Mouse (Mus musculus) heart, embryonic 16.5 days (tissue): ENCODE data around the gene Agbl3. TPM values are rescaled to one million over a fixed set of nuclear protein-coding genes. Genes with fewer than 3 reads are reported as not detected.

Source experiments
- ATAC-seq: fragments of 200-750 bp; cut with Nextera tagmentation; replicated peaks from 2 replicates; pipeline ENCODE4 v1.8.0; 2017; ENCODE audit warnings: moderate number of reproducible peaks; ENCODE audit not compliant: insufficient read depth, low FRiP score; ENCODE audit errors: extremely low read depth
- H3K27ac ChIP-seq: fragments of 300-500 bp; sonication (generic); 2 replicates; pipeline ENCODE4 v1.5.1; 2014; ENCODE audit warnings: mild to moderate bottlenecking, low read length, control low read depth, moderate library complexity
- H3K27me3 ChIP-seq: fragments of 300-500 bp; sonication (generic); 2 replicates; pipeline ENCODE4 v1.6.1; 2014; ENCODE audit warnings: low read length, mixed read lengths; ENCODE audit not compliant: control insufficient read depth, insufficient read depth
- H3K36me3 ChIP-seq: fragments of 300-500 bp; sonication (generic); 2 replicates; pipeline ENCODE4 v1.6.1; 2014; ENCODE audit not compliant: control insufficient read depth, insufficient read depth
- H3K4me1 ChIP-seq: fragments of 300-500 bp; sonication (generic); 2 replicates; pipeline ENCODE4 v1.6.1; 2014; ENCODE audit warnings: low read length, mixed read lengths; ENCODE audit not compliant: control insufficient read depth, insufficient read depth
- H3K4me2 ChIP-seq: fragments of 300-500 bp; sonication (generic); 2 replicates; pipeline ENCODE4 v1.6.1; 2014; ENCODE audit warnings: low read depth, mild to moderate bottlenecking, control low read depth, low read length
- H3K4me3 ChIP-seq: fragments of 300-500 bp; sonication (generic); 2 replicates; pipeline ENCODE4 v1.5.1; 2014; ENCODE audit warnings: mild to moderate bottlenecking, control low read depth, low read length
- H3K9ac ChIP-seq: fragments of 300-500 bp; sonication (generic); 2 replicates; pipeline ENCODE4 v1.6.1; 2014; ENCODE audit warnings: low read length, control low read depth
- H3K9me3 ChIP-seq: fragments of 300-500 bp; sonication (generic); replicated peaks from 2 replicates; pipeline ENCODE4 v1.6.1; 2016; ENCODE audit warnings: low read length; ENCODE audit not compliant: control insufficient read depth
- WGBS: fragments of 180-500 bp; shearing (Covaris S2); extraction: QIAGEN DNeasy Blood & Tissue Kit; methylation state at CpG from one replicate; pipeline ENCODE4 v1.1.7; 2014; 5-methylcytosine and 5-hydroxymethylcytosine counted together
- polyA plus RNA-seq: library from polyadenylated mRNA; unstranded; fragments of >200 nt; fragmentation: Nextera tagmentation; extraction: Ambion mirVana; gene quantifications from 2 replicates; pipeline ENCODE4 v1.2.1, GENCODE M21; 2015

The Agbl3 gene
- polyA plus RNA-seq, 1 experiment from 2014 or later, result 7.9 TPM

DNA sequence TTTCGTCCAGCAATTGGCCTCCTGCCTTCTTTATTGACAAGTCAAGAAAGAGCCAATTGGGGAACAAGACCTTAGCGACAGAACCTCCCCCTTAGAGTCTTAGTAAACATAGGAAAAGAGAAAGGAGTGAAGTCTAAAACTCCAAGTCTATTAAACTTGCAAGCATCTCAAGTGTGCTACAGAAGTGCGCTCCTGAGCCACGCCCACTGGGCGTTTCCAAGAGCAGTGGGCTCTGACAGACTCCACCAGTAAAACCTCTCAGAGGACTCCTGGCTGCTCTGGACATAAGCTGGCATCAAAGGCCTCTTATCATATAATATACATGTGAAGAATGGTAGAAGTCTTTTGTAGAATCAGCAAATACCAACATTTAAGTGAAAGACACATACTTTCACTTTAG is 123.2 kb downstream of the Agbl3 start:
- Histone ChIP-seq H3K4me3 (no peak overlapping the region), H3K9ac (no peak overlapping the region), H3K27ac (peak overlapping the region; percentile 58), H3K9me3 (no peaks in the 10 kb centered on the region), H3K4me1 (peaks cover 45% of the 10 kb centered on the region), H3K36me3 (peaks cover 39% of the 10 kb centered on the region), H3K27me3 (no peaks in the 10 kb centered on the region), H3K4me2 (peak overlapping the region; percentile 50)
- 53% methylated on average over 5 of the region's 5 CpGs for WGBS
- no peak for ATAC-seq

DNA sequence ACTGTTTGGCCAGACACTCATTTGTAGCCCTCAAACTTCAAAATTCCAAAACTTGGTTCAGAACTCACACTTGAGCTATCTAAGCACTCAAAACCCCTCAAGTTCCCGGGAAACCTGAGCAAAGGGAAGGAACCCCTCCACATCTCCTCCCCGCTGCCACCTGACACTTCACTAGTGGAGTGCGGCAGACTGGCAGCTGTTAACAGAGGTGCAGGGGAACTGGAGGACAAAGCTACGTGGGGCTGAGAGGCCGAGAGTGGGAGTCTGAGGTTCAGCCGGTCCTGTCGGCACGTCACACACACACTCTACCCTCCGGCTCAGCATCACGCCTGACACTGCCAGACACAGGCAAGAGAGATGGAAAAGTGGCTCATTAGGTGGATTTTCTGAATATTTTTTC is 123.6 kb downstream of the Agbl3 start:
- Histone ChIP-seq H3K27me3 (no peaks in the 10 kb centered on the region), H3K4me3 (peak overlapping the region; percentile 23; the same call in 1 of the 2 replicates), H3K9ac (no peak overlapping the region), H3K4me2 (peak overlapping the region; percentile 50), H3K36me3 (peaks cover 38% of the 10 kb centered on the region), H3K9me3 (no peaks in the 10 kb centered on the region), H3K4me1 (peaks cover 45% of the 10 kb centered on the region), H3K27ac (peak overlapping the region; percentile 58)
- 23% methylated on average over 10 of the region's 10 CpGs for WGBS
- ATAC-seq, result no peak

DNA sequence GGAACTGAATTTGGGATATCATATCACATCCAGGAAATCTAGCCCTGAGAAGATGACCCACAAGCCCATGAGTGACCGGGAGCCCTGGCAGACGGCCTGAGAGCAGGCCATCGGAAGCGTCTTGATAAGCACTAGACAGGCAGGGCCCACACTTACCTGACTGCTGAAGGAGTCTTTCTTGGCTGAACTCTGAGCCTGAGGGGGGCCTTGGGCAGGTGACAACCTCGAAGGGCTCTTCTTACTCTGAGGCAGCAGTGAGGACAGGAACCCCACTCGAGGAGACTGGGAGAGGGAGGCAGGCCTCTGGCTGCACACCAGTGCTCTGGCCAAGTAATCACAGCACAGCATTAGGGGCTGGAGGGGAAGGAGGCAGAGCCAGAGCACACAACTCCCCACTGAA is 124.1 kb downstream of the Agbl3 start:
- Histone ChIP-seq H3K27ac (no peak overlapping the region; the same call in 1 of the 2 replicates), H3K4me2 (no peak overlapping the region), H3K4me1 (peaks cover 44% of the 10 kb centered on the region), H3K9ac (no peak overlapping the region), H3K9me3 (no peaks in the 10 kb centered on the region), H3K4me3 (no peak overlapping the region), H3K27me3 (no peaks in the 10 kb centered on the region), H3K36me3 (peaks cover 36% of the 10 kb centered on the region)
- 22% methylated on average over 6 of the region's 6 CpGs for WGBS
- no peak for ATAC-seq

DNA sequence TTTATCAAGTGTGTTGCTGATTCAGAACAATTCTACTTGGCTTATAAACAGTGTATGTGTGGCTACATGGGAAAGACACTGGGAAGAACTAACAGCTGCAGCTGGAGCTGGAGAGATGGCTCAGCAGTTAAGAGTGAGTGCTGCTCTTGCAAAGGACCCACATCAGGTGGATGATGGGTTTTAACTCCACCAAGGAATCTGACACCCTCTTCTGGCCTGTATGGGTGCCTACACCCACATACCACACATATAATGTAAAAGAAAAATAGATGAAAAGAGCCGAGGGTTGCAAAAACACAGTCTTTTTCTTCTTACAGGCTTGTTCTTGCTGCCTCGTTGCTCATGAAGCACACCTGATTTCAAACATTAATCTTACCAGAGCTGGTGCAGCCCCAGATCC is 125.9 kb downstream of the Agbl3 start:
- H3K4me1 ChIP-seq, result peaks cover 41% of the 10 kb centered on the region

DNA sequence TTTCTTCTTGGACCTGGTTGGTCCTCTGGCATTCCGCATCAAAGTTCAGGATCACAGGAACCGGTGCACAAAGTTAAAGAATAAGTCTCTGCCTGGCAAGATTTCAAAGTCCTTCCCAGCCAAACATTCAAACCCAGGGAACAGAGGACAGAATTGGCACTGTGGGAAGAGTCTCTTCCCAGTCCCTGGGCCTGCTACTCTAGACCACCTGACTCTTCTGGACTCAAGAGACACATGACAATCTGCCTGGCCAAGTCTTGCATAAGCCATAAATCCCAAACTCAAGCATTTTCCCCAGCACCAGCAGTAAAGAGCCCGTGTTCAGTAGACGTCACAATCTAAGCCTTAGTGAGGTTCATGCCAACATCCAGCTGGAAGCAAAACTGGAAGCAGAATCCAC is 126.4 kb downstream of the Agbl3 start:
- Histone ChIP-seq H3K36me3 (peaks cover 23% of the 10 kb centered on the region), H3K4me1 (peaks cover 40% of the 10 kb centered on the region), H3K9ac (no peak overlapping the region), H3K27me3 (no peaks in the 10 kb centered on the region), H3K4me3 (no peak overlapping the region), H3K4me2 (no peak overlapping the region), H3K9me3 (no peaks in the 10 kb centered on the region), H3K27ac (no peak overlapping the region)
- ATAC-seq, result no peak
- 89% methylated on average over 4 of the region's 4 CpGs for WGBS

More for the DNA sequence above, 125.9 kb downstream of the Agbl3 start:
- Histone ChIP-seq H3K4me2 (no peak overlapping the region), H3K36me3 (peaks cover 26% of the 10 kb centered on the region), H3K4me3 (no peak overlapping the region), H3K27me3 (no peaks in the 10 kb centered on the region), H3K9me3 (no peaks in the 10 kb centered on the region), H3K27ac (no peak overlapping the region), H3K9ac (no peak overlapping the region)
- no peak for ATAC-seq
- WGBS, result 74% methylated on average over 2 of the region's 2 CpGs

DNA sequence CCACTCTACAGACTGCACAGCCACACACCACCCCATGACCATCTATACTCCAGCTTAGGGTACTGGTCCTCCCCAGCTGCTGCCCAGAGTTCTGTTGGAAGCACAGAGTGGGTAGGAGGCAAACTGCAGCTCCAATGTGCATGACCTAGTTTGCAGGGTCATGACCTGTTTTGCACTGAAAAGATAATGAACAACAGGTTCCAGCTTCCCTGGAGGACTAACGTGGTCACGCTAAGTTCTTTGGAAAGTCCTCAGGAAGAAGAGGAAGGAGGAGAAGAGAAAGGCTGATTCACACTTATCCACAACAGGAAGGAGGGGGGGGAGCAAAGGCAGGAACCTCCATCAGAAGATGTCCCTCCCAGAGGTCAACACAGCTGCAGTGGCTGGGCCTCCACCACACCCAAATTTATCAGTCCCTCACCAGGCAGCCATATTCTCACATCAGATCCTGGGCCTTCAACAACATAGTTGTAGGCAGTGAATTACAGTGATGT is 126.9 kb downstream of the Agbl3 start:
- no peak for ATAC-seq
- no peak overlapping the region for H3K4me3 ChIP-seq
- H3K9ac ChIP-seq, result no peak overlapping the region
- WGBS, result 69% methylated on average over 2 of the region's 2 CpGs
- no peaks in the 10 kb centered on the region for H3K27me3 ChIP-seq
- H3K36me3 ChIP-seq, result peaks cover 23% of the 10 kb centered on the region
- H3K9me3 ChIP-seq, result no peaks in the 10 kb centered on the region
- peaks cover 35% of the 10 kb centered on the region for H3K4me1 ChIP-seq
- H3K27ac ChIP-seq, result no peak overlapping the region
- no peak overlapping the region for H3K4me2 ChIP-seq

DNA sequence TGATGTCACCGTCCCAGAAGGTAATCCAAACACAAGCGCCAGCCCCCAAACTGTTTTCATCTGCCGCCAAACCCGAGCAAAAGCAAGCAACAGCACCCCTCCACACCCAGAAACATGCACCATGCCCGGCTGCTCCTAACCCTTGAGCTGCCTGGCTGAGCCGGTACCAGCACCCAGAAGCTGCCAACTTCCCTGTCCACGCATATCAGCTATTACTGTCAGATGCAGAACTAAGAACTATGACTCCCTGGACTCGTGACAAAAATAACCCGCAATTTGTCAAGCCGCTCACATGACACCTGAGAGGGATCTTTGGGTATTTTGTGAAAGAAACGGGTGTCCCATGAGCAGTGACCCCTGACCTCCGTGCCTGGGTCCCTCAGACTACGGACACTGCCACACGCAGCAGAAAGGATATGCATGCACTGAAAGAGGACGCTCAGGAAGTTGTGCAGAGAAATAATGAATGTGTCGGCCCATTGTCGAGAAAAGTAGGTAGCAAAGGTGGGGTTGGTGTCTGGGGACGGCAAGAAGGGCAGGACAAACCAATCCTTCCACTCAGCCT is 127.5 kb downstream of the Agbl3 start:
- no peaks in the 10 kb centered on the region for H3K27me3 ChIP-seq
- no peak for ATAC-seq
- H3K4me2 ChIP-seq, result no peak overlapping the region
- WGBS, result 77% methylated on average over 18 of the region's 18 CpGs
- no peak overlapping the region; the same call in 1 of the 2 replicates for H3K9ac ChIP-seq
- no peaks in the 10 kb centered on the region for H3K9me3 ChIP-seq
- H3K4me3 ChIP-seq, result no peak overlapping the region
- H3K4me1 ChIP-seq, result peaks cover 29% of the 10 kb centered on the region
- H3K36me3 ChIP-seq, result peaks cover 23% of the 10 kb centered on the region
- no peak overlapping the region for H3K27ac ChIP-seq

Other genes with a start within 250 kb of the Agbl3 start
- gene Cald1, start 181.9 kb upstream of the Agbl3 start, polyA plus RNA-seq, result 122 and 138 TPM in 2 replicates
- gene Tmem140, start 82.7 kb downstream of the Agbl3 start, polyA plus RNA-seq, result 2.5 TPM in 2 replicates
- gene Cyren, start 97.6 kb downstream of the Agbl3 start, polyA plus RNA-seq, result 9.0 and 9.7 TPM in 2 replicates
- gene Wdr91, start 130.4 kb downstream of the Agbl3 start, polyA plus RNA-seq, result 8.3 and 9.5 TPM in 2 replicates
- 0.30 TPM in 1 of 2 replicates, not detected in the other for gene Stra8, start 139.7 kb downstream of the Agbl3 start, polyA plus RNA-seq
- 0.79 and 1.7 TPM in 2 replicates for gene Slc23a4, start 208.0 kb downstream of the Agbl3 start, polyA plus RNA-seq